Mouse (Mus musculus) right cerebral cortex, adult 2 months (tissue): ENCODE data around the gene Dctd.
A peak's percentile ranks its signal among the peaks of the same experiment; 100 is the strongest.
"Not testable (repeated sequence)": the region's sequence is repeated elsewhere in the genome, so short reads cannot be mapped to it uniquely, and the experiment has no call there.

Experiments used
- DNase-seq, 2 experiments: peaks; one replicate each; pipeline ENCODE4 v3.0.0; 2021 to 2022; ENCODE audit warnings: low spot score in 2 of 2

The Dctd gene

GRCm38 (mm10) chr8:48145766-48146165 lies 46.9 kb downstream of the Dctd start:
- DNase-seq: no peak

- DNase-seq: peak; percentile 36 to 37
Observed at GRCm38 (mm10) chr8:48146449-48146848, 47.6 kb downstream of the Dctd start.

- no peak for DNase-seq
Observed at GRCm38 (mm10) chr8:48152062-48152738, 53.3 kb downstream of the Dctd start.

- peak; percentile 46 to 56 for DNase-seq
Observed at GRCm38 (mm10) chr8:48153360-48154121, 54.6 kb downstream of the Dctd start.

- no peak for DNase-seq
Observed at GRCm38 (mm10) chr8:48157718-48158117, 58.8 kb downstream of the Dctd start.

GRCm38 (mm10) chr8:48158560-48159217 lies 59.8 kb downstream of the Dctd start:
- no peak for DNase-seq

GRCm38 (mm10) chr8:48177406-48177805 lies 78.5 kb downstream of the Dctd start:
- DNase-seq: no peak

GRCm38 (mm10) chr8:48177876-48178275 lies 79.0 kb downstream of the Dctd start:
- DNase-seq: no peak

- DNase-seq: no peak
Observed at GRCm38 (mm10) chr8:48178993-48179392, 80.1 kb downstream of the Dctd start.

GRCm38 (mm10) chr8:48180146-48180545 lies 81.3 kb downstream of the Dctd start:
- DNase-seq: not testable (repeated sequence)

GRCm38 (mm10) chr8:48181000-48181399 lies 82.1 kb downstream of the Dctd start:
- no peak for DNase-seq

GRCm38 (mm10) chr8:48183758-48184157 lies 84.9 kb downstream of the Dctd start:
- DNase-seq: no peak

GRCm38 (mm10) chr8:48188586-48188985 lies 89.7 kb downstream of the Dctd start:
- DNase-seq: no peak

GRCm38 (mm10) chr8:48195971-48196370 lies 97.1 kb downstream of the Dctd start:
- DNase-seq: no peak

- no peak for DNase-seq
Observed at GRCm38 (mm10) chr8:48199171-48199570, 100.3 kb downstream of the Dctd start.

- no peak for DNase-seq
Observed at GRCm38 (mm10) chr8:48202632-48203031, 103.7 kb downstream of the Dctd start.
